Mouse (Mus musculus) heart, postnatal 10 days (tissue): Measurements from ENCODE around the gene Zfand6. TPM values are rescaled to one million over a fixed set of nuclear protein-coding genes. Genes with fewer than 3 reads are reported as not detected.

ENCODE experiments used
- DNase-seq, 2 experiments: peaks; one replicate each; pipeline ENCODE4 v3.0.0; 2021
- intact Hi-C: fragments of 180-260 bp; cut with DNase I; formaldehyde crosslinking; loops from one replicate; pipeline ENCODE4 v1.15.1; 2025
- total RNA-seq, 2 experiments: library from RNA; stranded (reverse); gene quantifications; 2 replicates each; pipeline ENCODE4 v1.2.3; 2021

Gene Zfand6
- total RNA-seq, 2 experiments from 2014 or later: 97.7 to 103 TPM

GRCm38 (mm10) chr7:84596633-84597032 lies 93.1 kb downstream of the Zfand6 start:
- intact Hi-C loops: no loop called here
- DNase-seq: no peak

GRCm38 (mm10) chr7:84596002-84596401 lies 93.8 kb downstream of the Zfand6 start:
- intact Hi-C loops: no loop called here

GRCm38 (mm10) chr7:84594917-84595303 lies 94.8 kb downstream of the Zfand6 start:
- intact Hi-C loops: loop anchor here (1.0 to 2.0 kb wide), 2 partner anchors 154 to 184 kb away; no protein-coding TSS in a partner anchor

More at GRCm38 (mm10) chr7:84596002-84596401, 93.8 kb downstream of the Zfand6 start:
- DNase-seq: no peak

DNA sequence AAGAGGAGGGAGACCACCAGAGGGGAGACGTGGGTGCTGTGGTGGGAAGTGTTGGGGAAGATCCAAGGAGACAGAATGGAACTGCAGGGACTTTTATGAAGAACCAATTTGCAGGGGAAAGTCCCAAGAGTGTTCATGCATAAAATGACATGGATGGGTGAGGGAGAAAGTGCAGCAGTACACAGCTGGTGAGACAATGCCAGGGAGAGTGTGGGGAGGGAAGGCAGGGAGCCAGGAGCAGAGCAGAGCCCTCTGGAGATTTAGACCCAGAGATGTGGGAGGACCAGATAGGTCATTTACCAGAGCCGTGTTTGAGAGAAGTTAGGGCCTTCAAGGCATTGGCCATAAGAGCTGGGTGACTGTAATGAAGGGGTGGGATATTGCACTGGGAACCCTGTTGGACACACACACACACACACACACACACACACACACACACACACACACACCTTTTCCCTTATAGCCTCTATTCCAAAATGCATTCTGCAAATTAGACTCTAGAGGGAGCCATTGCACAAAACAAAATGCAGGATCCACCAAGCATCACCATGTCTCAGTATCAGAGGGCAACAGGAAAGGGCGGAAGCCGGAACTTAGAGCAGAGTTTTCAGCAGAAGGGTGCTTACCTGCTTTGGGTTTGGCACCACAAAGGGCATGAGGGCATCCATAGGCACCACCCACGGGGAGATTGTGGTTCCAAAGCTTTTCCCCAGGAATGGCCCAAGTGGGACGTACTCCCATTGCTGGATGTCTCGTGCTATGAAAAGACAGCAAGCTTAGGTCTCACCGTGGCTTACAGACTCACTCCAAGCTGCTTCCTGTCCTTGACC lies 95.5 kb downstream of the Zfand6 start:
- DNase-seq: peak; percentile 37 to 68
- intact Hi-C loops: loop anchor here (1.0 to 2.0 kb wide), 2 partner anchors 154 to 185 kb away; no protein-coding TSS in a partner anchor

More at GRCm38 (mm10) chr7:84594917-84595303, 94.8 kb downstream of the Zfand6 start:
- no peak for DNase-seq

GRCm38 (mm10) chr7:84591347-84591746 lies 98.4 kb downstream of the Zfand6 start:
- DNase-seq: no peak
- intact Hi-C loops: no loop called here

GRCm38 (mm10) chr7:84590622-84591021 lies 99.1 kb downstream of the Zfand6 start:
- intact Hi-C loops: no loop called here

GRCm38 (mm10) chr7:84587101-84587783 lies 102.5 kb downstream of the Zfand6 start:
- no peak for DNase-seq
- intact Hi-C loops: no loop called here

More at GRCm38 (mm10) chr7:84590622-84591021, 99.1 kb downstream of the Zfand6 start:
- DNase-seq: no peak

GRCm38 (mm10) chr7:84586360-84587100 lies 103.2 kb downstream of the Zfand6 start:
- intact Hi-C loops: no loop called here
- DNase-seq: no peak

- DNase-seq: no peak
These were observed 104.7 kb downstream of the Zfand6 start for GRCm38 (mm10) chr7:84585086-84585485.

GRCm38 (mm10) chr7:84579769-84580168 lies 110.0 kb downstream of the Zfand6 start:
- intact Hi-C loops: no loop called here
- no peak for DNase-seq

More at GRCm38 (mm10) chr7:84585086-84585485, 104.7 kb downstream of the Zfand6 start:
- intact Hi-C loops: no loop called here

- no peak for DNase-seq
- intact Hi-C loops: no loop called here
These were observed 110.9 kb downstream of the Zfand6 start for GRCm38 (mm10) chr7:84578841-84579240.

GRCm38 (mm10) chr7:84577034-84577433 lies 112.7 kb downstream of the Zfand6 start:
- DNase-seq: no peak
- intact Hi-C loops: no loop called here

DNA sequence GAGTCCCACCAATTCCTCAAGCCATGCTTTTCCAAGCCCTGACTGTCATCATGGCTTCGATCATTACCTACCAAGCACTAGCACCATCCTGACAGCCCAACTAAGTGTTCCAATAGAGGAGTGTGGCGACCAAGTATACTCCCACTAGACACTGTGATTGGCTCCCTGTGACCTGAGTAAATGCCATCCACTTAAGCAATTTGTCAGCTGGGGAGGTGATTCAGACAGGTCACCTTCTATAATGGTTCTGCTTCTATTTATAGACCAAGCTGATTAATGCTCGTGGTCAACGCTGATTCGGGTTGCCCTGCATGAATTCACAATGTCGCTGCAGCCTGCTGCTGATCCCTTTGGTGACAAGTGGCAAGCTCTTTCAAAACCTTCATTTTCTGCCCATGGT lies 123.6 kb downstream of the Zfand6 start:
- intact Hi-C loops: no loop called here
- DNase-seq: peak; percentile 47 to 48

- intact Hi-C loops: no loop called here
These were observed 125.5 kb downstream of the Zfand6 start for GRCm38 (mm10) chr7:84564236-84564635.

More at GRCm38 (mm10) chr7:84564236-84564635, 125.5 kb downstream of the Zfand6 start:
- no peak for DNase-seq

Other genes with a start within 250 kb of the Zfand6 start
- gene Gm2115, start 161.0 kb downstream of the Zfand6 start, total RNA-seq: under 1 TPM; 0.12 to 0.24 TPM
- 1 to 10 TPM; 6.0 to 7.3 TPM for gene Fah, start 83.2 kb downstream of the Zfand6 start, total RNA-seq
- gene Olfr291, start 163.6 kb upstream of the Zfand6 start, total RNA-seq: not detected